Mouse (Mus musculus) neural tube, embryonic 14.5 days (tissue): Measurements from ENCODE around the gene Lsm2. TPM values are rescaled to one million over a fixed set of nuclear protein-coding genes. Genes with fewer than 3 reads are reported as not detected.

Experiments used
- polyA plus RNA-seq: library from polyadenylated mRNA; unstranded; fragments of >200 nt; fragmentation: Nextera tagmentation; extraction: Ambion mirVana; gene quantifications from 2 replicates; pipeline ENCODE4 v1.2.1, GENCODE M21; 2014

The Lsm2 gene
- polyA plus RNA-seq, 1 experiment from 2014 or later: 89.5 TPM

Other genes with a start within 250 kb of the Lsm2 start
- gene C4b, start 238.0 kb upstream of the Lsm2 start, polyA plus RNA-seq: not detected in 2 replicates
- not detected in 2 replicates for gene Cyp21a1, start 177.3 kb upstream of the Lsm2 start, polyA plus RNA-seq
- gene Stk19, start 144.9 kb upstream of the Lsm2 start, polyA plus RNA-seq: 30.5 and 37.7 TPM in 2 replicates
- gene Dxo, start 144.8 kb upstream of the Lsm2 start, polyA plus RNA-seq: 59.4 and 67.7 TPM in 2 replicates
- gene Skiv2l, start 131.7 kb upstream of the Lsm2 start, polyA plus RNA-seq: 46.2 and 57.7 TPM in 2 replicates
- gene Nelfe, start 131.5 kb upstream of the Lsm2 start, polyA plus RNA-seq: 78.3 and 78.9 TPM in 2 replicates
- gene Cfb, start 119.3 kb upstream of the Lsm2 start, polyA plus RNA-seq: 1.3 and 2.0 TPM in 2 replicates
- gene Zbtb12, start 102.4 kb upstream of the Lsm2 start, polyA plus RNA-seq: 2.2 and 2.3 TPM in 2 replicates
- gene Gm20547, start 99.8 kb upstream of the Lsm2 start, polyA plus RNA-seq: not detected in 2 replicates
- 1.5 and 2.1 TPM in 2 replicates for gene C2, start 83.6 kb upstream of the Lsm2 start, polyA plus RNA-seq
- gene Ehmt2, start 83.4 kb upstream of the Lsm2 start, polyA plus RNA-seq: 78.1 and 86.8 TPM in 2 replicates
- gene Slc44a4, start 67.4 kb upstream of the Lsm2 start, polyA plus RNA-seq: not detected in 2 replicates
- 27.4 and 30.1 TPM in 2 replicates for gene Neu1, start 50.6 kb upstream of the Lsm2 start, polyA plus RNA-seq
- 0.27 and 0.35 TPM in 2 replicates for gene Hspa1b, start 22.6 kb upstream of the Lsm2 start, polyA plus RNA-seq
- gene Gm20481, start 11.9 kb upstream of the Lsm2 start, polyA plus RNA-seq: not detected in 2 replicates
- 7.0 and 7.6 TPM in 2 replicates for gene Hspa1a, start 9.7 kb upstream of the Lsm2 start, polyA plus RNA-seq
- 1.6 and 2.8 TPM in 2 replicates for gene Hspa1l, start 9.2 kb upstream of the Lsm2 start, polyA plus RNA-seq
- 51.4 and 56.9 TPM in 2 replicates for gene Vars, start 19.1 kb downstream of the Lsm2 start, polyA plus RNA-seq
- gene Vwa7, start 34.7 kb downstream of the Lsm2 start, polyA plus RNA-seq: 0.11 and 0.15 TPM in 2 replicates
- gene Sapcd1, start 46.2 kb downstream of the Lsm2 start, polyA plus RNA-seq: 2.1 and 2.2 TPM in 2 replicates
- gene Msh5, start 64.9 kb downstream of the Lsm2 start, polyA plus RNA-seq: 1.9 and 2.2 TPM in 2 replicates
- gene Clic1, start 68.1 kb downstream of the Lsm2 start, polyA plus RNA-seq: 13.3 and 37.0 TPM in 2 replicates
- 269 and 303 TPM in 2 replicates for gene Ddah2, start 77.2 kb downstream of the Lsm2 start, polyA plus RNA-seq
- not detected in 2 replicates for gene Ly6g6c, start 83.5 kb downstream of the Lsm2 start, polyA plus RNA-seq
- 0.12 and 0.15 TPM in 2 replicates for gene Mpig6b, start 84.3 kb downstream of the Lsm2 start, polyA plus RNA-seq
- 0.46 and 0.66 TPM in 2 replicates for gene Ly6g6e, start 95.0 kb downstream of the Lsm2 start, polyA plus RNA-seq
- gene Ly6g6d, start 96.2 kb downstream of the Lsm2 start, polyA plus RNA-seq: 0.84 and 1.8 TPM in 2 replicates
- gene Ly6g6f, start 103.7 kb downstream of the Lsm2 start, polyA plus RNA-seq: 0.23 TPM in 1 of 2 replicates, not detected in the other
- 82.3 and 92.5 TPM in 2 replicates for gene Abhd16a, start 107.4 kb downstream of the Lsm2 start, polyA plus RNA-seq
- not detected in 2 replicates for gene Ly6g5c, start 126.4 kb downstream of the Lsm2 start, polyA plus RNA-seq
- gene Ly6g5b, start 133.6 kb downstream of the Lsm2 start, polyA plus RNA-seq: 0.52 and 0.92 TPM in 2 replicates
- gene Gpank1, start 139.6 kb downstream of the Lsm2 start, polyA plus RNA-seq: 22.2 and 23.7 TPM in 2 replicates
- gene Csnk2b, start 140.2 kb downstream of the Lsm2 start, polyA plus RNA-seq: 361 and 363 TPM in 2 replicates
- gene D17H6S53E, start 144.5 kb downstream of the Lsm2 start, polyA plus RNA-seq: 8.1 and 9.7 TPM in 2 replicates
- 0.75 and 0.89 TPM in 2 replicates for gene Apom, start 150.2 kb downstream of the Lsm2 start, polyA plus RNA-seq
- gene Bag6, start 153.3 kb downstream of the Lsm2 start, polyA plus RNA-seq: 88.3 and 102 TPM in 2 replicates
- gene Prrc2a, start 183.0 kb downstream of the Lsm2 start, polyA plus RNA-seq: 181 and 195 TPM in 2 replicates
- gene Aif1, start 194.2 kb downstream of the Lsm2 start, polyA plus RNA-seq: 6.7 and 10.7 TPM in 2 replicates
- 3.7 and 8.8 TPM in 2 replicates for gene Lst1, start 206.6 kb downstream of the Lsm2 start, polyA plus RNA-seq
- 0.31 and 0.62 TPM in 2 replicates for gene Ltb, start 212.6 kb downstream of the Lsm2 start, polyA plus RNA-seq
- gene Tnf, start 220.1 kb downstream of the Lsm2 start, polyA plus RNA-seq: not detected in 2 replicates
- 0.24 and 0.26 TPM in 2 replicates for gene Lta, start 223.5 kb downstream of the Lsm2 start, polyA plus RNA-seq
- 0.44 TPM in 1 of 2 replicates, not detected in the other for gene Gm16181, start 239.0 kb downstream of the Lsm2 start, polyA plus RNA-seq